Mouse (Mus musculus) CD4-positive, CD25-positive, alpha-beta regulatory T cell, adult 2 months (primary cell): ENCODE results near the gene Olfr968.

ENCODE experiments used
- DNase-seq: peaks from one replicate; pipeline ENCODE4 v3.0.0-alpha.2; 2012; ENCODE audit warnings: low read depth, low spot score

Gene Olfr968

GRCm38 (mm10) chr9:39783153-39783552 lies at the start of gene Olfr968:
TSS of gene Olfr968 (minus strand) at chr9:39783253.
- no peak for DNase-seq

- no peak for DNase-seq
Measured at GRCm38 (mm10) chr9:39808560-39808959, 25.5 kb upstream of the Olfr968 start, which contains the start of gene Olfr970. TSS of gene Olfr970 (plus strand) at chr9:39808860.

DNA sequence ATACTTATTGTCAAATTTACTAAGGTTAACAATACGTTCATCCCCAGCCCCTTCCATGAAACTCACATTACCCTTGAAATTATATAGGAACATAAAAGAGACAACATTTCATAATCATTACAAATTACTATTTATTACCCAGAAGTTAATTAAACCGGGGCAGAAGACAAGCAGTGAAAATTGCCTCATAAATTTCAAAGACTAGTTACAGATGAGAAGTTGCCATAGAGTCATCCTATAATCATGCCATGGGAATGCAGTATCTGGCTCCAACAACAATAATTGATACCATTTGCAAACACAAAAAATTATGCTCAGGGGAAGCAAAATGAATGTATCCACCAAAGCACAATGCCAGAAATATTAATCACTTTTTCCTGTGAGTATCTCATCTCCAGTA lies 7.5 kb upstream of the Olfr968 start, which contains the start of gene Olfr969:
Gene Olfr969, plus strand, starts transcription at position 388 of the 400 bp plus-strand sequence.
- DNase-seq, result no peak

GRCm38 (mm10) chr9:39746428-39746827 lies 36.6 kb downstream of the Olfr968 start:
- no peak for DNase-seq

GRCm38 (mm10) chr9:39745949-39746348 lies 37.1 kb downstream of the Olfr968 start, which contains the start of gene Olfr967:
TSS of gene Olfr967 (plus strand) at chr9:39746249.
- no peak for DNase-seq

- no peak for DNase-seq
Measured at GRCm38 (mm10) chr9:39740741-39741140, 42.3 kb downstream of the Olfr968 start.

DNA sequence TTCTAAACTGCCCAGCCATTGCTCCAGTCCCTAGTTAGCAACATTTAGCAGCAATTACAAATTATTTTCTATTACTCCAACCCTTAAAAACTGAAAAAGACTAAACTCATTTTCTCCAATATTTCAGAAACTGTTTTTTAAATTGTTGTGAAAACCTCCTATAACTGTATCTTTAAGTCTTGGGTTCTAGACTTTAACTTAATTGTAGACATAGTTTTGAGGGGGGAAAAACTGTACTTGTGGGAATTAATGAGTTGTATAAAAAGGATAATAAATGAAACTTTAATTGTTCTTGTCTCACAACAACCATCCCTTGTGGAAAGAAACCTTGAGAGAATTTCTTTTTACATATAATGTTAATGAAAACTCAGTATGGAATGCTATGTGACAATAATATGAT lies 52.4 kb downstream of the Olfr968 start, which contains the start of gene Olfr150:
Gene Olfr150, plus strand, starts transcription at position 301 of the 400 bp plus-strand sequence.
- no peak for DNase-seq
